Mouse (Mus musculus) embryonic facial prominence, embryonic 12.5 days (tissue): ENCODE results near the gene Ablim2. TPM values are rescaled to one million over a fixed set of nuclear protein-coding genes. Genes with fewer than 3 reads are reported as not detected.

Experiments used
- ATAC-seq: fragments of 200-750 bp; cut with Nextera tagmentation; 2 replicates; pipeline ENCODE4 v1.8.0; 2017; ENCODE audit not compliant: insufficient number of reproducible peaks, insufficient read depth, low FRiP score, low TSS enrichment
- H3K27ac ChIP-seq: fragments of 300-500 bp; sonication (generic); 2 replicates; pipeline ENCODE4 v1.5.1; 2016; ENCODE audit warnings: mild to moderate bottlenecking
- H3K27me3 ChIP-seq: fragments of 300-500 bp; sonication (generic); 2 replicates; pipeline ENCODE4 v1.6.1; 2016; ENCODE audit warnings: mild to moderate bottlenecking, moderate library complexity
- H3K36me3 ChIP-seq: fragments of 300-500 bp; sonication (generic); 2 replicates; pipeline ENCODE4 v1.6.1; 2016; ENCODE audit warnings: mild to moderate bottlenecking
- H3K4me1 ChIP-seq: fragments of 300-500 bp; sonication (generic); 2 replicates; pipeline ENCODE4 v1.6.1; 2016
- H3K4me2 ChIP-seq: fragments of 300-500 bp; sonication (generic); replicated peaks from 2 replicates; pipeline ENCODE4 v1.6.1; 2016; ENCODE audit warnings: mild to moderate bottlenecking, moderate library complexity
- H3K4me3 ChIP-seq: fragments of 300-500 bp; sonication (generic); 2 replicates; pipeline ENCODE4 v1.5.1; 2016; ENCODE audit warnings: mild to moderate bottlenecking
- H3K9ac ChIP-seq: fragments of 300-500 bp; sonication (generic); 2 replicates; pipeline ENCODE4 v1.6.1; 2016; ENCODE audit warnings: mild to moderate bottlenecking, moderate library complexity
- H3K9me3 ChIP-seq: fragments of 300-500 bp; sonication (generic); 2 replicates; pipeline ENCODE4 v1.6.1; 2016; ENCODE audit warnings: mild to moderate bottlenecking, moderate library complexity
- WGBS: fragments of 180-500 bp; shearing (Covaris S2); methylation state at CpG from one replicate; pipeline ENCODE4 v1.1.7; 2016; 5-methylcytosine and 5-hydroxymethylcytosine counted together
- polyA plus RNA-seq: library from polyadenylated mRNA; unstranded; fragments of >200 nt; fragmentation: Nextera tagmentation; extraction: Ambion mirVana; gene quantifications from 2 replicates; pipeline ENCODE4 v1.2.1, GENCODE M21; 2016

The Ablim2 gene
- 0.37 and 0.85 TPM in 2 replicates for polyA plus RNA-seq

DNA sequence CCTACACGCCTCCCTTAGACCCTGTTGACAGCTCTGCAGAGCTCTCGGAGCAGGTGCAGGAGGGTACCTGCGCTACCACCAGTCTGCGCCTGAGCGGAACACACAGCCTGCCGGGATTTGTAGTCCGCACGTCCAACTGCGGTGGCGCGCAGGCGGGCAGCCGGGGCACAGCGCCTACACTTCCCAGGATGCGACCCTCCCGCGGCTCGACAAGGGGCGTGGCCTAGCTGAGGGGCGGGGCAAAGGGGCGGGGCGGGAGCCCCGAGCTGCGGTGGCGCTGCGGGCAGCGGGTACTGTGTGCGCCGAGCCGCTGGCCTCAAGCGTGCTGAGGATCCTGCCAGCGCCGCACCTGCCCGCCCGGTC, at the start of gene Ablim2:
TSS of gene Ablim2 (plus strand) at position 242 of the 363 bp plus-strand sequence.
- WGBS: under 1% methylated on average over 35 of the region's 35 CpGs
- H3K27ac ChIP-seq: no peak within 1 kb of the TSS
- H3K4me1 ChIP-seq: peaks cover 17% of the 10 kb centered on the region; the same call in 1 of the 2 replicates
- H3K9me3 ChIP-seq: no peaks in the 10 kb centered on the region
- H3K4me3 ChIP-seq: peak within 1 kb of the TSS; percentile 52
- peak; percentile 96 for ATAC-seq
- H3K4me2 ChIP-seq: peak within 1 kb of the TSS; percentile 95
- no peaks in the 10 kb centered on the region for H3K36me3 ChIP-seq
- H3K27me3 ChIP-seq: peaks cover 55% of the 10 kb centered on the region
- H3K9ac ChIP-seq: peak within 1 kb of the TSS; percentile 31; the same call in 1 of the 2 replicates

DNA sequence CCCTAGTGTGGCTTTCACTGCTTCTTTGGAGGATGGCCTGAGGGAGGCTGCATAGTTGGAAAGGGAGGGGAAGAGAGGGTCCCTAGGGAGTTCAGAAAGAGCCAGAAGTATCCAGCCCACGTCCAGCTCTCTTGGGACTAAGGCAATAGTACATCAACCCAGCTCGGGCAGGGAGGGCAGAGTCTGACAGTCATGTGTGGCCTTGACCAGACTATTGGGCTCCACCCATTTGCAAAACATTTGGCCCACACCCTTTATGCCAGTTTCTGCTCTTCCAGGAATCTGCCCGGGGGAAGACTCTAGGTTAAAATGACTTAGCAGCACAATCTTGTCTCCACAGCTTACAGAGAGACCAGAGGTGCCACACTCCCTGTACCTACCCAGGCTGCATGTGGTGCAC, 47.2 kb upstream of the Ablim2 start:
- 0 out of 2 replicates have a peak, but pooled peaks cover 4% of the 10 kb centered on the region for H3K4me1 ChIP-seq
- no peak overlapping the region for H3K27ac ChIP-seq
- WGBS: 55% methylated on average over 3 of the region's 3 CpGs
- H3K27me3 ChIP-seq: no peaks in the 10 kb centered on the region
- no peak overlapping the region for H3K4me2 ChIP-seq
- H3K9ac ChIP-seq: no peak overlapping the region
- no peak for ATAC-seq
- H3K9me3 ChIP-seq: no peaks in the 10 kb centered on the region
- no peak overlapping the region for H3K4me3 ChIP-seq
- no peaks in the 10 kb centered on the region for H3K36me3 ChIP-seq

DNA sequence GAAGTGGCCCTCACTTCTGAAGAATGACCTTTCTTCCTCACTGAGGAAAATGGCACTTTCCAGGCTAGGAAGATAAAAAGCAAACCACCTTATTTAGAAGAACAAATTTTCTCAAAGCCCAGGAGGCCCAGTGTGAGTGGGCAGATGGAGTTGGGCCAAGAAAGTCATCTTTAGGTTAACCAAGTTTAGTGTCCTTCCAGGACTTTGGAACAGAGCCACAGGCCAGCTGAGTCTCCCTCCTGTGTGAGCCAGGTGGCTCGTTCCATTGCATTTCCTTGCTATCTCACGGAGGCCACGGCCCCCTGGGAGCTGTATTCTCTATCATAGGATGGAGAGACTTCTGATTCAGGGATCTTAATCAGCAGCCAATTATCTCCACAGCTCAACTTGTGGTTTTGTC, 46.7 kb upstream of the Ablim2 start:
- 74% methylated on average over 3 of the region's 3 CpGs for WGBS
- Histone ChIP-seq H3K27me3 (no peaks in the 10 kb centered on the region), H3K9ac (no peak overlapping the region), H3K36me3 (no peaks in the 10 kb centered on the region), H3K4me3 (no peak overlapping the region), H3K27ac (no peak overlapping the region), H3K4me2 (no peak overlapping the region), H3K9me3 (no peaks in the 10 kb centered on the region), H3K4me1 (0 out of 2 replicates have a peak, but pooled peaks cover 4% of the 10 kb centered on the region)
- ATAC-seq: no peak

DNA sequence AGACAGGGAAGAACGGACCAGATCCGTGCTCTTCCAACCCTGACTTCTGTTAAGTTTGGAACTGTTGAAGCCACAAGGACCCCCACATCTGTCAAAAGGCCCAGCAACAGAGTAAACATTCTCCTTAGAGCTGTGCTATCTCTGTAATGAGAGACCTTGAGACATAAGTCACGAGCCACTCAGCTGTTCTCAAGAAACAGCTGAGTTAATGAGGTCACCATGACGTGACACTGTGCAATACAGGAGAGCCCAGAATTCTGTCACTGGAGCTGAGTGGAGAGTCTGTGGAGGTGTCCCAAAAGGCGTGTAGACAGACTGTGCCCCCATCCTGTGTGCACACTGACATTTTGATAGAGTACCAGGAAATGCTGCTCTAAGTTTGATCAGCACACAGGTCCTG, 45.2 kb upstream of the Ablim2 start:
- Histone ChIP-seq H3K27me3 (no peaks in the 10 kb centered on the region), H3K4me2 (no peak overlapping the region), H3K9ac (no peak overlapping the region), H3K27ac (no peak overlapping the region), H3K4me3 (no peak overlapping the region), H3K36me3 (no peaks in the 10 kb centered on the region), H3K4me1 (0 out of 2 replicates have a peak, but pooled peaks cover 4% of the 10 kb centered on the region), H3K9me3 (no peaks in the 10 kb centered on the region)
- no peak for ATAC-seq
- WGBS: 69% methylated on average over 5 of the region's 5 CpGs

DNA sequence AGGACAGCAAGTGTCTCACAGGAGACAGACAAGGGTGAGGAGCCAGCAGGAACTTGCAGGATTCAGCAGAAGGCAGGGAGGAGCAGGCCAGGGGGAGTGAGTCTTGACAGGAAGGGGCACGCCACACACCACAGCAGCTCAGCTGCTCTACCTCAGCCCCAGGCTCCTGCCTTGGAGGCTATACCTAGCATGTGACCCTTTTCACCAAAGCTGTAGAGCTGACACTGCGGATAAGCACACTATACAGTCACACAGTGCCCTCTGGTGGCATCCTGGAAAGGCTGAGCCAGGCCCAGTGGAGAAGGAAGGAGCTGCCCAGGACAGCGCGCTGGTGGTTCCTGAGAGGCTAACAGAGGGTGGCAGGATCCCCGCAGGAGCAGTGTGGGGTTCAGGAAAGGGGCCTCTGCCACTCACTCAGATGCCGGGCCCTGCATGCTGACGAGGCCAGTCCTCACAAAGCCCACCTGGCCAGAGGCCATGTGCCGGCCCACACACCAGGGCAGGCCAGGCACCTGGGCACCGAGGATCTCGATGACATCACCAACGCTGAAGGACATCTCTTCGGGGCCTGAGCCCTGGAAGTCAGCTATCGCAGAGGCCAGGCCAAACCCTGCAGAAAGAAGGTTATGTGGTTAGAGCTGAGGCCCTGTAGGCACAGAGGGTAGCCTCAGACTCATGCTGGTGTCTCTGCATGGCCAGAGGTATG, 43.9 kb upstream of the Ablim2 start:
- WGBS: 54% methylated on average over 13 of the region's 13 CpGs
- no peak overlapping the region for H3K9ac ChIP-seq
- no peak overlapping the region for H3K4me2 ChIP-seq
- H3K27me3 ChIP-seq: no peaks in the 10 kb centered on the region
- no peaks in the 10 kb centered on the region for H3K9me3 ChIP-seq
- H3K27ac ChIP-seq: no peak overlapping the region
- 0 out of 2 replicates have a peak, but pooled peaks cover 4% of the 10 kb centered on the region for H3K4me1 ChIP-seq
- no peak overlapping the region for H3K4me3 ChIP-seq
- ATAC-seq: peak; percentile 87
- no peaks in the 10 kb centered on the region for H3K36me3 ChIP-seq

DNA sequence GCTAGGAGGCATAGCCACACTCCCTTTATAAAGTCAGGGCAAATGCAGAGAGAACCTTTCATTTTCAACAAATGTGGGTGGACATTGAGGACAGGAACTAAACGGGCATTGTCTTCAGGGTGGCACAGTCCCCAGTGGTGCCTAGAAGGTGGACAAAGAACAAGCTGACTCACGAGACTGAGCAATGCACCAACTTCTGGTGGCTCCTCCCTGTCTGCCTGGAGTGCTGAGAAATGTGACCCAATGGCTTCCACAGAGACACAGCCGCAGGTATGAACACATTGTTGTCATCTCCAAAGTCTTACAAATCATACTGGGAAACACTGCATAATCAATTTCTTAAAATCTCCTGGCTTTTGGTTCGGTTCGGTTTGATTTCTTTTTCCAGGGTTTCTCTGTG, 40.2 kb upstream of the Ablim2 start:
- no peak overlapping the region for H3K4me3 ChIP-seq
- H3K4me2 ChIP-seq: no peak overlapping the region
- 0 out of 2 replicates have a peak, but pooled peaks cover 4% of the 10 kb centered on the region for H3K4me1 ChIP-seq
- H3K9me3 ChIP-seq: no peaks in the 10 kb centered on the region
- no peaks in the 10 kb centered on the region for H3K27me3 ChIP-seq
- ATAC-seq: no peak
- no peak overlapping the region for H3K9ac ChIP-seq
- no peaks in the 10 kb centered on the region for H3K36me3 ChIP-seq
- no peak overlapping the region for H3K27ac ChIP-seq
- WGBS: 76% methylated on average over 5 of the region's 5 CpGs

DNA sequence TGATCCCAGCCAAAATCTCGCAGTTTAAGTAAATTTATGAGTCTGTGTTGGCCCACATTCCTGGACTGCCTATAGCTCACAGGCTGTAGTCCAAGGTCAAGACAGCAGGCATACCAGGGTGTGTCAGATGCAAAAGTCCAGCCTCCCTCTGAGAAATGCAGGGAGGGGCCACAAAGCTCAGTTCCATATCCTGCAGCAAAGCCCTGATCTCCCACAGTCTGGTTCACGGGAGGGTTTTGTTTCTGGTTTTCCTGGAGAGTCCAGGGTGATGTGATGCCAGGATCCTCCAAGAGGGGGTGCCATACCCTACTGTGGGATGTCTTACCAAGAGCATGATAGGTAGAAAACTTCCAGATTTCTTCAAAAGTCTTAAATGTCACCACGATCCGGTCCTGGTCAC, 39.7 kb upstream of the Ablim2 start:
- H3K9ac ChIP-seq: no peak overlapping the region
- no peaks in the 10 kb centered on the region for H3K9me3 ChIP-seq
- no peak overlapping the region for H3K4me2 ChIP-seq
- H3K27me3 ChIP-seq: no peaks in the 10 kb centered on the region
- 0 out of 2 replicates have a peak, but pooled peaks cover 4% of the 10 kb centered on the region for H3K4me1 ChIP-seq
- H3K4me3 ChIP-seq: no peak overlapping the region
- H3K36me3 ChIP-seq: no peaks in the 10 kb centered on the region
- WGBS: 52% methylated on average over 4 of the region's 4 CpGs
- no peak overlapping the region for H3K27ac ChIP-seq
- no peak for ATAC-seq

DNA sequence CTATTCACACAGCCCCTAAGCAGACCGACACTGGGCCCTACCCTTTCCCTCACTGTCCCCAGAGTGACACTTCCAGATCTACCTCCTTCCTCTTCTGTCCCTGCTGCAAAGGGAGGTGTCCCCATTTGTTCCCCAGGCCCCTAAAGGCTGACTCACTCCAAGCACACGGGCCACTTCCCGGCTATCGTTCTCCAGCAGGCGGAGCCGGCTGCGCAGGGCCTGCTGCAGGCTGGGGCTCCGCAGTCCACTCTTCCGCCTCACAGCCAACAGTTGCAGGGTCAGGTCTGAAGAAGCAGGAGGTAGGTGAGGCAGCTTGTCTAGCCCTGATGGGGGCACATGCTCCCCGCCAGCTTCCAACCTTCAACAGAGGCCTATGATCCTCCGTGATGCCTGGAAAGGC, 38.9 kb upstream of the Ablim2 start:
- 81% methylated on average over 11 of the region's 11 CpGs for WGBS
- H3K36me3 ChIP-seq: no peaks in the 10 kb centered on the region
- no peaks in the 10 kb centered on the region for H3K9me3 ChIP-seq
- no peaks in the 10 kb centered on the region for H3K4me1 ChIP-seq
- no peak overlapping the region for H3K9ac ChIP-seq
- H3K4me2 ChIP-seq: no peak overlapping the region
- H3K27ac ChIP-seq: no peak overlapping the region
- ATAC-seq: no peak
- no peak overlapping the region for H3K4me3 ChIP-seq
- H3K27me3 ChIP-seq: no peaks in the 10 kb centered on the region

DNA sequence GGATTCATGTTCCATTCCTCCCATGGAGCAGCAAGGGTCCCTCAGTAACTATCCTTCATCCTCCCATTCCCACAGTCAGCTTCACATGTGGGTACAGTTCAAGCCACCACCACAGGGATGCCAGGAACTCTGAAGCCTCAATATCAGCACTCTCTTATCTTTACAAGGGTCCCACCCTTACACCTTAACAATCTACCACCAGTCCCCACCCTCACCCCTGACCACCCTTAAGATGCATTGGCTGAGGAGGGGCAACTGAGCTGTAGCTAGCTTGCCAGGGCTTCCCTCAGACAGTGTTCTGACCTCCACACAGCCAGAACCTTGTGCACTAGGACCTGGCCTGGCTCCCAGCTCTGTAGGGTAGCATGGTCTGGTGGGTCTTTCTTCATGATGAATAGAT, 38.3 kb upstream of the Ablim2 start:
- Histone ChIP-seq H3K4me1 (no peaks in the 10 kb centered on the region), H3K4me3 (no peak overlapping the region), H3K27ac (no peak overlapping the region), H3K9me3 (no peaks in the 10 kb centered on the region), H3K4me2 (no peak overlapping the region), H3K27me3 (no peaks in the 10 kb centered on the region), H3K36me3 (no peaks in the 10 kb centered on the region), H3K9ac (no peak overlapping the region)
- ATAC-seq: no peak

DNA sequence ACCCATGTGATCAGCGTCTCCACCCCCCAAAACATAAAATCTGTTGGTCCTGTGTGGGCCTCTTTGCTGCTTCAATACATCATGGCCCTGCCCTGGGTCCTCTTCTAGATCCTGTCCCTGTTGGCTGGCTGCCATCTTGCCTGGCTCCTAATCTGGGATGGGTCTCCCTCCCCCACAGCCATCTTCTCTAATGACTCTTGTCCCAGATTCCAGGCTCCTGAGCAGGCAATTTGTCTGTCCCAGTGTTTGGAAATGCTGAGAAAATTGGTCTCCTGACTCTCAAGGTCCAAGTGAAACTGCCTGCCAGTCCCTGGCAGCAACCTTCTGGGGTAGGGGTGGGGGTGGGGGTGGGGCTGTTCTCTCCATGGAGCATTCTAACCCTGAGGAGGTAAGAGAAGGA, 37.8 kb upstream of the Ablim2 start:
- no peak overlapping the region for H3K27ac ChIP-seq

DNA sequence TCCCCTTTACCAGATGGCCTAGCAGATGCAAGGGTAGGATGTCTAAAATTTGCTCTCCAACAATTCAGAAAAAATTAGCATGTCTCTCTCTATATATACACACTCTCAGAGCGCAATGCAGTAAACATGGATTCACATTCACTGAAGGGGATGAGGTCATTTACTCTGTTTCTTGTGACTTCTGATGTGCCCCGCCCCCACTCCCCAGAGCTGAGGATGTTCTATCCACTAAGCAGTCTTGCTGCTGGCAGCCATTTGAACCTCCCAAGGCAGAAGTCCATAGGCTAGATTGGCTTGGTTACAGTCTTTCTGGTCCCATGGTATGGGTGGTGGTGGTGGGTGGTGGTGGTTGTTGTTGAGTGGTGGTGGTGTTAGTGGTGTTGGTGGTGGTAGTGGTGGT, 35.7 kb upstream of the Ablim2 start:
- ATAC-seq: no peak
- H3K36me3 ChIP-seq: no peaks in the 10 kb centered on the region
- no peaks in the 10 kb centered on the region for H3K9me3 ChIP-seq
- H3K27ac ChIP-seq: no peak overlapping the region
- no peak overlapping the region for H3K9ac ChIP-seq
- no peaks in the 10 kb centered on the region for H3K4me1 ChIP-seq
- H3K27me3 ChIP-seq: no peaks in the 10 kb centered on the region
- no peak overlapping the region for H3K4me2 ChIP-seq
- H3K4me3 ChIP-seq: no peak overlapping the region
- 92% methylated on average over 2 of the region's 2 CpGs for WGBS

More for the DNA sequence above, 37.8 kb upstream of the Ablim2 start:
- Histone ChIP-seq H3K4me2 (no peak overlapping the region), H3K4me3 (no peak overlapping the region), H3K36me3 (no peaks in the 10 kb centered on the region), H3K4me1 (no peaks in the 10 kb centered on the region), H3K27me3 (no peaks in the 10 kb centered on the region), H3K9ac (no peak overlapping the region), H3K9me3 (no peaks in the 10 kb centered on the region)
- WGBS: 80% methylated on average over 1 of the region's 1 CpGs
- ATAC-seq: no peak

DNA sequence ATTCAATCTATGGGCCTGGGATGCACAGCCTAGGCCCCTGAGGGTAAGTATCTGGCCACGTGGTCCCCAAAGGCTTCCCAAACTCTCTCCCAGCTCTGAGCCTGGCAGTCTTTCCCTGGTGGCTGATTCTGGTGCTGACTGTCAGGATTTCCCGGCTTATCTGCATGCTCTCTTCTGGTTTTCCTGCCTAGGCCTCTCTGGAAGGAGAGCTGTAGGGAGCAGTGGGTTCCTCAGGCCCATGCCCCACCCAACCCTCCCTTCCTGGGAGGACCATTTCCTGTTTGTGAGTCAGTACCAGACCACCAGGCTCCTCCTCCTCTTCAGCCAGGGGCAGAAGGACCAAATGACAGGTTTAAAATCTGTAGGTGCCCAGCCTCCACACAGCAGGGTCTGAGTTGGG, 35.0 kb upstream of the Ablim2 start:
- H3K4me3 ChIP-seq: no peak overlapping the region
- H3K27ac ChIP-seq: no peak overlapping the region
- no peaks in the 10 kb centered on the region for H3K9me3 ChIP-seq
- H3K36me3 ChIP-seq: no peaks in the 10 kb centered on the region
- WGBS: 44% methylated on average over 2 of the region's 2 CpGs
- no peaks in the 10 kb centered on the region for H3K4me1 ChIP-seq
- H3K4me2 ChIP-seq: no peak overlapping the region
- H3K27me3 ChIP-seq: no peaks in the 10 kb centered on the region
- H3K9ac ChIP-seq: no peak overlapping the region
- ATAC-seq: no peak
